Mouse (Mus musculus): ENCODE data around the gene Kdelr1. TPM values are rescaled to one million over a fixed set of nuclear protein-coding genes. Genes with fewer than 3 reads are reported as not detected.

Kdelr1 gene
- total RNA-seq, 2 experiments from 2014 or later, result 121 to 128 TPM

GRCm38 (mm10) chr7:45914067-45914466, 41.5 kb downstream of the Kdelr1 start:
- DNase-seq, result no peak
- intact Hi-C loops (cut with DNase I), result no loop called here

GRCm38 (mm10) chr7:45915011-45915410, 42.4 kb downstream of the Kdelr1 start:
- no peak for DNase-seq
- intact Hi-C loops (cut with DNase I), result no loop called here

GRCm38 (mm10) chr7:45916056-45917003, 43.8 kb downstream of the Kdelr1 start:
- intact Hi-C loops (cut with DNase I), result no loop called here
- DNase-seq, result peak; percentile 87 to 88

GRCm38 (mm10) chr7:45917004-45917704, 44.6 kb downstream of the Kdelr1 start:
- intact Hi-C loops (cut with DNase I), result no loop called here
- DNase-seq, result no peak

- intact Hi-C loops (cut with DNase I), result no loop called here
- no peak for DNase-seq
These were observed 45.4 kb downstream of the Kdelr1 start for GRCm38 (mm10) chr7:45917926-45918325.

GRCm38 (mm10) chr7:45919083-45919671, 46.6 kb downstream of the Kdelr1 start:
- intact Hi-C loops (cut with DNase I), result no loop called here

GRCm38 (mm10) chr7:45919761-45920160, 47.2 kb downstream of the Kdelr1 start:
- intact Hi-C loops (cut with DNase I), result loop anchor here (1.0 to 5.0 kb wide), 3 partner anchors 22 to 1617 kb away; partner anchors contain the start of genes Rpl18 and Sphk2
- no peak for DNase-seq

More at GRCm38 (mm10) chr7:45919083-45919671, 46.6 kb downstream of the Kdelr1 start:
- peak in 1 of 2 experiments; percentile 41 for DNase-seq

GRCm38 (mm10) chr7:45920583-45921241, 48.1 kb downstream of the Kdelr1 start:
- DNase-seq, result peak; percentile 44 to 50
- intact Hi-C loops (cut with DNase I), result loop anchor here (1.0 to 5.0 kb wide), 3 partner anchors 23 to 1618 kb away; partner anchors contain the start of genes Rpl18 and Sphk2

GRCm38 (mm10) chr7:45921242-45921621, 48.7 kb downstream of the Kdelr1 start, which contains the start of gene Emp3:
TSS of gene Emp3 (minus strand) at chr7:45921404.
- intact Hi-C loops (cut with DNase I), result loop anchor here (5.0 kb wide), 2 partner anchors 204 to 1619 kb away; partner anchors contain the start of genes Rpl18 and Sphk2
- DNase-seq, result peak; percentile 68

- intact Hi-C loops (cut with DNase I), result loop anchor here (5.0 kb wide), 2 partner anchors 205 to 1620 kb away; partner anchors contain the start of genes Rpl18 and Sphk2
- DNase-seq, result peak; percentile 15 to 25
These were observed 49.5 kb downstream of the Kdelr1 start for GRCm38 (mm10) chr7:45921950-45922600.

- peak; percentile 96 to 97 for DNase-seq
- intact Hi-C loops (cut with DNase I), result loop anchor here (5.0 kb wide), 2 partner anchors 206 to 1621 kb away; partner anchors contain the start of genes Rpl18 and Sphk2
These were observed 50.6 kb downstream of the Kdelr1 start for GRCm38 (mm10) chr7:45922928-45923761.

- intact Hi-C loops (cut with DNase I), result loop anchor here (2.0 to 5.0 kb wide), 3 partner anchors 51 to 1622 kb away; partner anchors contain the start of genes Kdelr1, Rpl18 and Sphk2
- DNase-seq, result peak; percentile 87 to 89
These were observed 51.3 kb downstream of the Kdelr1 start, which contains the start of gene Ccdc114 for GRCm38 (mm10) chr7:45923762-45924428. TSS of gene Ccdc114 (plus strand) at chr7:45924072.

- DNase-seq, result no peak
- intact Hi-C loops (cut with DNase I), result loop anchor here (2.0 to 5.0 kb wide), 3 partner anchors 52 to 1622 kb away; partner anchors contain the start of genes Kdelr1, Rpl18 and Sphk2
These were observed 51.9 kb downstream of the Kdelr1 start for GRCm38 (mm10) chr7:45924429-45924816.

GRCm38 (mm10) chr7:45928626-45929295, 56.2 kb downstream of the Kdelr1 start:
- DNase-seq, result peak in 1 of 2 experiments; percentile 15
- intact Hi-C loops (cut with DNase I), result no loop called here

- no peak for DNase-seq
- intact Hi-C loops (cut with DNase I), result no loop called here
These were observed 57.1 kb downstream of the Kdelr1 start for GRCm38 (mm10) chr7:45929688-45930087.

All from heart, postnatal 10 days (tissue).